Mouse (Mus musculus) spleen, adult 2 months (tissue): ENCODE measurements around the gene 1700056E22Rik.

Experiments used
- CTCF ChIP-seq: fragments of 200-500 bp; IDR thresholded peaks from 2 replicates; pipeline ENCODE4 v1.5.1; 2011; ENCODE audit warnings: mild to moderate bottlenecking, inconsistent platforms; ENCODE audit not compliant: insufficient read depth, insufficient read length, insufficient replicate concordance; ENCODE audit errors: extremely low read depth
- POLR2A ChIP-seq: fragments of 200-500 bp; IDR thresholded peaks from 2 replicates; pipeline ENCODE4 v1.6.1; 2011; ENCODE audit warnings: low read depth, low read length, inconsistent platforms

DNA sequence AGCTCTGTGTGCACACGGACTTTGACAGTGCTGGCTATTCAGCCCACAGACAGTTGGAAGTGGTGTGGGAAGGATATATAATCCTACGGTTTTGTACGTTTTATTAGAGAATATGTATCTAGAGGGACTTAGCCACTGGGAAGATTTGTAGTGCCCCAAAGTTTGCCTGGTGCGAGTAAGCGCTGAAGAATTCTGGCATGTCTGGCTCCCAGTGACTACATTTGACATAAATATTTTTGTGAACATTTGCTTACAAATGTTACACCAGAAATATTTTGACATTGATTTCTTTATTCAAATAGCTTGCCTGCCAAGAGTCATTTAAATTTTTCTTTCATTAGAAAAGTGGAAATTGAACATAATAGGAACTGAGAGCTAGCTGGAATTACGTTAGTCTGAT is 42.0 kb upstream of the 1700056E22Rik start:
- TF ChIP-seq POLR2A (no peak), CTCF (no peak)
